Mouse (Mus musculus) activated CD4-positive, CD25-positive, alpha-beta regulatory T cell, adult 4 months (primary cell): Measurements from ENCODE around the gene Nlgn2. TPM values are rescaled to one million over a fixed set of nuclear protein-coding genes. Genes with fewer than 3 reads are reported as not detected.

Source experiments
- ATAC-seq: one replicate; pipeline ENCODE4 v1.8.0; 2017
- polyA plus RNA-seq, 2 experiments: library from polyadenylated mRNA; unstranded; fragments of 100-300 nt; shearing (Covaris generic); gene quantifications; one replicate each; pipeline ENCODE4 v1.2.1; 2017

Gene Nlgn2
- polyA plus RNA-seq = under 1 TPM; 0.59 to 0.66 TPM

DNA sequence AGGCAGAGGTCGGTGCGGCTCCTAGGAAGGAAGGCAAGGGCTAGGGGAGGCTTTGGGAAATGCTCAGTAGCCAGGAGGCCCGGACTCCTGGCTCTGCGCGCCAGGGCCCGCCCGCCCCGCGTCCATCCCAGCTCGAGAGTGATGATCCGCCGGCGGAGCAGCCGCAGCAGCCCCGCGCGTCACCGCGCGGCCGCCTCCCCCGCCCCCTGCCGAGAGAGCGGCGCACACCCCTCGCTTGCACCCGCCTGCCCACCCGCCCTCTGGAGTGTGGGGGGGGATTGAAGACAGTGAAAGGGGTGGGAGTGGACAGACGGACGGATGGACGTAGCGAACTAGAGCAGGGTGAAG lies at the start of gene Nlgn2:
Nlgn2 (minus strand) TSS at position 181 of the 348 bp plus-strand sequence.
- no peak for ATAC-seq

DNA sequence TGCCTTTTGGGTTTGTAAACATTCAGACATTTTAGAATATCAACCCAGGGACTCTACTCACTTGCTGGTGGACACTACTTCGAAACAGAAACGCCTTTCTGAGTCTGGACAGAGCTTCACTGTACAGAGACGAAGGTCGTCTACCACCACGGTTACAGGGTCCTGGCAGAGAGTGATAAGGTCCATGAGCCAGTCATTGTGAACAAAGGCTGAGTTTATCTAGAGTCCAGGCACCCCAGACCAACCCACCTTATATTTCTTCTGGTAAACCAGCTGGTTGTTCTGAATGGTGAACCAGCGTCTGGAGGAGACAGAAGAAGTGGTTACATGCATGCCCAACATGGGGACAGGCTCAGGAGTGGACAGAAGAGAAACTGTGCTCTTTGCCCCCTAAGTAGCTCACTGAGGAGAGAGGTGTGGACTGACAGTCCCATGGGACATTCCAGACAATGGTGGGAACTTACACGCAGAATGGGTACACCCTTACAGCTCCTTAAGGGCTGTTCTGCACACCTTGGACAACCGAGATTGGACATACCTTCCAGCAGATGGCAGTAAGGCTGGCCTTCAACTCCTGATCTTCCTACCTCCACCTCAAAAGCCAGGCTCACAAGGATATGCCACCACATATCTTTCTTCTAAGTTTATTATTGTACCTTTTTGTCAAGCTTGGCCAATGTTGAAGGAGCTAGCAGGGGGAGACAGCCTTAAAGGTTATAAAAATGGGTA lies 49.5 kb upstream of the Nlgn2 start:
- ATAC-seq = no peak

DNA sequence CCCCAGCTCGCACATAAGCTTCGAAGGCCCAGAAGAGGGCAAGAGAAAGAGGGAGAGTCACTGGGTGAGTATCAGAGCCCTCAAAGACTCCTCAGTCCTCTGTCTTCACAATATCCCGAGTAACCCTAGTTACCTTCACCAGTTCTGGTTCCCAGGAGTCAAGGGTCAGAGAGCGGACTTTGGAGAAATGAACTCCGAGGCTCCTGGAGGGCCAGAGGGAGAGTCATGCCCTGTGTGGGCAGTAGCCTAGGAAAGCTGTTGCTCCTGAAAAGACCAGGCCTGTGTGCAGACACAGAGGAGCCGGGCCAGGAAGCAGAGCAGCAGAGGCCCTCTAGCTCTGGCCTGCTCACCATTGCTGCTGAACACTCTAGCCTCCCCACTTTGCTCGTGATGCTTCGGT lies 47.1 kb upstream of the Nlgn2 start:
- no peak for ATAC-seq

DNA sequence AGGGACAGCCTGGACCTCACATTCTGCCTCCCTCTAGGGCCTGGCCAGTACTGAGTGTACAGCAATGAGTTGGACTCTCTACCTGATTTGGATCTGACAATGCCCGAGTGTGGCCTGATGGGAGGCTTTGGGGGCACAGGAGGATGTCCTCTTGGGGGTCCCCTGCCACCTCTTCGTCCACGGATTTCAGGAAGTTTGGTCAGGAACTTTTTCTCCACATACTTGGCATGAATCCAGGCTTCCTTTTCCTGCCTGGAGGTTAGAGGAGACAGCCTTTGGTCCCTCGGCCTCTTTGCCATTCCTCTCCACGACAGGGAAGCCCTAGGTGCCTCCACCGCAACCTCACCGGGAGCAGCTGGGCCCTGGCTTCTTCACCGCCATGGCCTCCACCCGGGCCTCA lies 46.7 kb upstream of the Nlgn2 start:
- ATAC-seq = no peak

DNA sequence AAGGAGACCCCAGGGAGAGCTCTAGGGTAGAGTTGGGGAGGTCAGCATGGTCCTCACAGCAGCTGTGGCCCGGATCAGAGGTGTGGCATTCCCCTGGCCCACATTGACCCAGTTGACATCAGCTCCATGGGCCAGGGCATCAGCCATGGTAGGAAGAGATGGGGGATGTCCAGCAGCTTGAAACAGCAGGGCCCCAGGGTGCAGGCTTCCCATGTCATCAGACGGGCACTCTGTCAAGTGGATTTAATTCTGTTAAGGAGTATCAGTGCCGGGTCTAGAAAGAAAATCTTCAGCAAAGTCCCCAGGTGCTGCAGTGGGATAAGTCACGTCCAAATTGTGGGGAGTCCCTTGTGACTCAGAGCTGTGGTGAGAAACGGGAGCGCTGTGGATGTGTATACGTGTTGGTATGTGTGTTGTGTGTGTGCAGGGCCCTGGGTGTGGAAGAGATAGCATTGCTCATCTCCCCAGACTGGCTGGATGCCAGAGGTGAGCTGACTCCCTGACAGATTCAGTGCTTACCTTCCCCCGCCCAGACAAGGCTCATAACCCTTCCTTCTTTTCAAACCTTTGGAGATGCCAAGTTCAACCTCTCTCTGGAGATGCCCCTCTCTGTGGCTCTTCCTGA lies 46.1 kb upstream of the Nlgn2 start:
- ATAC-seq = no peak

DNA sequence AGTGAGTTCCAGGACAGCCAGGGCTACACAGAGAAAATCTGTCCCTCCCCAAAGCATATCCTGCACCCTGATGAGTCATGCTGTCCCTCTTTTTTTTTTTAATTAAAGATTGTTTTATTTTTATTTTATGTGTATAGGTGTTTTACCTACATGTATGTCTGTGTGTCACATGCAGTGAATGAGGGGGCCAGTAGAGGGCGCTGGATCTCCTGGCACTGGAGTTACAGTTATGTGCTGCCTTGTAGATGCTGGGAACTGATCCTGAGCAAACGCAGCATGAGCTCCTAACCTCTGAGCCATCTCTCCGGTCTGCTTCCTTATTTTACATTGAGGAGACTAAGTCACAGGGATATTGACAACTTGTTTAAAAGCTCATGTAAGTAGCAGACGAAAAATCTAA lies 45.5 kb upstream of the Nlgn2 start:
- no peak for ATAC-seq

DNA sequence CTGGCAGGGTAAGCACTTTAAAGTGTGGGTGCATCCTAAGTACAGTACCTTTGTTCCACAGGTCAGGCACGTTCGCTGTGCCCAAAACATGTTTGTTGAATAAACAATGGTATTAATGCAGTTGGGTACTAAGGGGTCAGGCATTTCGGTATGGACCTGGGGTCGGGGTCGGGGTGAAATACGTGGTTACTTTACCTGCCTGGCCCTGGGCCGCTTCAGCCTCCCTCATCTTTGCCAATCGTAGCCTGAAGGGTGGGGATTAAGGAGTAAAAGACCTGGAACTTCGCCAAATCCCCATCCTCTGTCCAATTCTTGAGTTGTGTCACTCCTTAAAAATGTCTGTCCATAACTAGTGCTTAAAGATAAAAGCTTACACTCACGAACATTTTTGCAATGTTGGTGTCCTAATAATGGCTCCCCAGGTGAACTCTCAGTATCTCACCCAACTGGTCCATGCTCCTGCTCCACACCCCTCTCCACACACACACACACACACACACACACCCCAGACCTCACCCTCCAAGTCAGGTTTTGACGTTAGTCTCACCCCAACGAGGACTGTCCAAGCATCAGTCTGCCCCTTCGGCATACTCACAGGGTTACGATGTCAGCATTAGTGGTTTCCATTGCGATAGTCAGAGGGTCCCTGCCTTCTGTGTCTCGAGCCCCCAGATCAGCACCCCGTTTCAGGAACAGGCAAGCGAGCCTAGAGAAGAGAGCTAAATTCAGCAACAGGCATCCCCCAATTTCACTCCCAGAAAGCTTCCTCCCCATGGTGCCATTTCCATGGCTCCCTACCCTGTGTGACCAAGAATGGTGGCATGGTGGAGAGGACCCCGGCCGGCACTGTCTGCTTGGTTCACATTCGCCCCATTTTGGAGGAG lies 44.4 kb upstream of the Nlgn2 start:
- no peak for ATAC-seq

DNA sequence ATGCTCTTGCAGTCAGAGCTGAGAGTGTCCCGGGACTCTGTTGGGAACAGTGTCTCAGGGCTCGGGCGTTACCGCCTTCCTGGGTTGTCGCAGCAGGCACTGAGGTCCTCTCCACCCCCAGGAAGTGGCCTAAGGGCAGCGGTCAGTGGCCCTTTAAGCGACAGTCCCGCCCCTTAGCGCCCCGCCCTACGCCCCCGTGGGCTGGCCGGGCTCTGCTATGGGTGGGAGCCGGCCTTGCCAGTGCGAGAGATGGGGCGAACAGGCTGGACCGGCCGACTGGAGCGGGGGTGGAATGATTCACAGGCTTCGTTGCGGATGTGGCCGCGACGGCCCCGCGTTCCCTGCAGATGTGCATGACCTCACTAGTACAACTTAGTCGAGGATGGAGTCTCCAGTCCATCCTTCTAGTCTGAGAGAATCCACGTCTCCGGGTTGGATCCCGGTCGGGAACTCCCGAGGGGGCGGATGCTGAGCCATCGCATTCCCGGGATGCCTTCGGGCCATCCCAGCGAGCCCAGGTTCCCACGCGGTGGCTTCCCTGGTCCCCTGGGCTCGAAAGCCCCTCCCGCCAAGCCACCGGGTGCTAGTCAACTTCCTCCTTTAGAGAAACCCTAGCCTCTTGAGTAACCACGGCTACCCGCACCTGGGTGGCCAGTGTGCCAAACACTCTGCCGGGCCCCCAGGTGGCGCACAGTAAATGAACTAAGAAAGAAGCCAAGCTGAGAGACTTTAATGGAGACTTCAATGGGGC lies 43.4 kb upstream of the Nlgn2 start, which contains the start of gene Kctd11:
Kctd11 (minus strand) TSS at position 554 of the 751 bp plus-strand sequence.
- ATAC-seq = peak; percentile 38

DNA sequence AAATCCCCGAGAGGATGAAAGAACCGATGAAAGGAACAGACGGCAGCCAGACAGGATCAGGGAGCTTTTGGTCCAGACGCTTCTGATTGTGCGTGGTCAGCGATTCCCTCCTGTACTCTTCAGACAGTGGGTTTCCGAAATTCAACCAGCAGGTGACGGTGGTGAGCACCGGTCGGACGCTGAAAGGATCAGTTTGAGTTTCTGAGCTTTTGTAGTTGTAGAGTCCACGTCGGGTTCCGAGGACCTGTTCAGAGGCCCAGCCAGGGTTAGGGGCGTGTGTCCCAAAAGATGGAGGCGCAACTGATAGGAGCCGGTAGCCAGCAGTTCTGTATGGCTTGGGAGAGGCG lies 42.9 kb upstream of the Nlgn2 start:
- ATAC-seq = peak; percentile 45

DNA sequence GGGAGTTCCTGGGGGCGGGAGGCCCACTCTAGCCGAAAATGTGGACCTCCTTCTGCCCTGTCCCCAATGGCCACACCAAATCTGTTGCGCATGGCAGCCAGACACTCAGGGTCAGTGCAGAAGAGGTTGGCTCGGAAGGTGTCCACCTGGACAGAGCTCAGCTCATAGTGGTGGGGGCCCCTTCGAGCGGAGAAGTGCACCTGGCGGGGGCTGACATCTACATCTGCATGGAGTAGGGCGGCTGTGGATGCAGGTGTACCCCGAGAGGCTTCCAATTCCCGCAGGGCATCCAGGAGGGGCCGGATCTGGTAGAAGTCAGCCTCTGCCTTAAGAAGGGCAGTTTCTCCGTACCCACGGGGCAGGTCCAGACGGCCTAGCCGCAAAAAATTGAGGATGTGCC lies 42.1 kb upstream of the Nlgn2 start:
- ATAC-seq = no peak

DNA sequence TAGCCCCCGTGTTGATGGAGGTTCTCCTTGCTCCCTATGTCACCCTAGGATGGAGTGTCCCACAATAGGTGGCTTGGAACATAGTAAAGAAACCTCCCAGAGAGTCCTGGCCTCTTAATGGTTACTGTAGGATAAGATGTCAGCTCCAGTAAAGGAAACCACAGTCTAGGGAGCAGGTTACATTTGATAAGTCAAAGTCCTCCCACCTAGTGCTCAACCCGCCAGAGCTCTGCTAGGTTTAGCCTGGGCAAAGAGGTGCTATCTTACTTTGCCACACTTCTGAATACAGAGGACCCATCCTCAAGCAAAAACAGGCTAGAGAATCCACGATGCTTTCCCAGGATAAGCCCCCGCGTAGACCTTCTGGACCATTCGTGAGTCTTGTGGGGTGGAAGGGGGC lies 41.4 kb upstream of the Nlgn2 start:
- no peak for ATAC-seq

DNA sequence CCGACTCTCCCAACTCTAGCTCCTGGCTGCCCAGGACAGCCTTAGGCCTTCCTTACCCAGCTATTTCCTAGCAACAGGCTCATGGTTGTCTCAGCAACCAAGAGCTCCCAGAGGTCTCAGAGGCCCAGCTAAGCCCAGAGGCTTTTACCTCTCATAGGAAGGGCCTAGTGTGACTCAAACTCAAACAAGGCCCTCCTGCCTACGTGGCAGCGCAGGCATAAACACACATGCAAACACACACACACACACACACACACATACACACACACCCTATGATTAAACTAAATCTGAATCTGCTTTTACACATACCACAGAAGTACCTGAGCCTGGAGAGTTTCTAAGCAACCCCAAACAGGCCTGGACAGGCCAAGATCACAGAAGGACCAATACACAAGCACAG lies 40.8 kb upstream of the Nlgn2 start:
- no peak for ATAC-seq

DNA sequence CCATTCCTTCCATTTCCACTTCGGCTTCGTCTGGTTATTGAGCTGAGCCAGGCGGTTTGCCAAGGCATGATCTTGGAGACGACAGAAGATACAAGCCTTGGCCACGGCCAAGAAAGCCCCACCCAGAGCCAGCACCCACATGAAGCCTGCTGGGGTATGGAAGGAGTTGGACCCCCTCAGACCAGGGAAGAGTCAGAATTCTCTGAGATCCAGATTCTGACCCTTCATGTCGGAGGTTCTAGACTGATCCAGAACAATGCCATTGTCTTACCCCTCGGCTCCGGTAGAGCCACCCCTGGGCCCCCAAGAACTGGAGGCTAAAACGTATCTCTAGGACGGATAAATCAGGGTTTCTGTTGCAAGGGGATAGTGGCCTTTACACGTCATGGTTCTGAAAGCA lies 40.3 kb upstream of the Nlgn2 start, which contains the start of gene Tmem95:
Tmem95 (minus strand) TSS at position 141 of the 400 bp plus-strand sequence.
- no peak for ATAC-seq

DNA sequence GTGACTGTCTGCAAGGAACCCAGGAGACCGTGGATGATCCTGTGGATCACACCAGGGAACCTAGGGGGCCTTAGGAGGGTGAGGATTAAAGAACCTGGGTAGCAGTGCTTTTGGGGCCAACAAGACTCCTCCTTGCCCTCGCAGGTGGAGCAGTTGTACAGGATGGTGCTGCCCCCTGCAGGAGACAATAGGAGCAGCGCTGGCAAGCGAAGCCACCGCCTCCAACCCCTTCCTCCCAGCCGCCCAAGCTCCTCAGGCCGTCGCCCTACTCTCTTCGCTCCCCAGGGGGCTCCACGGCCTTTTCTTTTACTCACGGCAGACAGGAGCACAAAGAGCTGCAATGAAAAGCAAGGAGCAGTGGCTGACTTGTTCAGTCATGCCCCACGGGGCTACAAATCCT lies 39.3 kb upstream of the Nlgn2 start:
- peak; percentile 53 for ATAC-seq

DNA sequence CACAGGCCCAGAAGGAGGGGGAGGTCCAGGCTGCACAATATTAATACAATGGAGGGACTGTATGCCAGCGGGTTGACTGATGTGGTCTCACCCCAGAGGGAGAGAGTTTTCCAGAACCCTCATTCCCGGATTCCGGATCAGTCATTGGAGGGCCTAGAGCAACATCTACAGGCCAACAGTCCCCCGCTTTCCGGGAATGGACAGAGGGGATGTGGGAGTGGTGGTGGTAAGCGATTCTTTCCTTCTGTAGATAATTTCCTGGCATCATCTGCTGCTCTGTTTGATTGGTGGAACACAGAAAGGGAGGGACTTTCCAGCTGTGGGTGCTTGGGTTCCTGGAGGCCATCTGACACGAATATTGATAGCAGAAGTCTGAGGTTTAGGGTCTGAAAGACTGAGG lies 38.6 kb upstream of the Nlgn2 start:
- ATAC-seq = no peak

DNA sequence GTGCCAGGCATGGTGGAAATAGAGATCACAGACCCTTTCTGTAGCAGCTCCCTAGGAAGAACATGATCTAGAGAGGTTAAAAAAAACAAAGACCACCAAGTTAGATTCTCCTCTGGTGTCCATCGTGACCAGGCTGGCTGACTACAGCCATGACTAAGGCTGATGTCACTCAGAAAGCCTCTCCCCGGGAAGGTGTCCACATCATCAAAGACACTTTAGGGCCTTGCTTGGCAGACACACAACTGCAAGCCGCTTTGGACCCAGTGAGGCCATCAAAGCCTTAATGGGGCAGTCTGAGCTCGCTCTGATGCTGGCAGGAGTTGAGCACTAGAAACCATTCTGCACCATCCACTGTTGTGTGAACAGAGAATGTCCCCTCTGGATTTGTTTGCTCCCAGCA lies 34.9 kb upstream of the Nlgn2 start:
- ATAC-seq = no peak

DNA sequence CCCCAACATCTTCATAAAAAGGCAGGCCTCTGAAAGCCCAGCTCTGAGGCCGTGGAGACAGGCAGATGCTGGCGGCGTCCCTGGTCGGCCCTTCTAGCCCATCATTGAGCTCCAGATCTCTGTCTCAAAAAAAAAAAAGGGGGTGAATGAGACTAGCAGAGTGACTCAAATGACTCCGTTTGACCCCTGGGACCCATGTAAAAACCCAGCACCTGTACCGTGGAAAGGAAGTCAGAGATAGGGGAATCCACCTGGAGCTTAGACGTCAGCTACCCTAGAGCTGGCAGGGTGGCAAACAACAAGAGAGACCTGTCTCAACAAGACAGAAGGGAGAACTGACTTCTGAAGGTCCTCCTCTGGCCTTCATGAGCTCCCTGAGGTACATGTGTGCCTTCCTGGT lies 34.2 kb upstream of the Nlgn2 start:
- no peak for ATAC-seq

DNA sequence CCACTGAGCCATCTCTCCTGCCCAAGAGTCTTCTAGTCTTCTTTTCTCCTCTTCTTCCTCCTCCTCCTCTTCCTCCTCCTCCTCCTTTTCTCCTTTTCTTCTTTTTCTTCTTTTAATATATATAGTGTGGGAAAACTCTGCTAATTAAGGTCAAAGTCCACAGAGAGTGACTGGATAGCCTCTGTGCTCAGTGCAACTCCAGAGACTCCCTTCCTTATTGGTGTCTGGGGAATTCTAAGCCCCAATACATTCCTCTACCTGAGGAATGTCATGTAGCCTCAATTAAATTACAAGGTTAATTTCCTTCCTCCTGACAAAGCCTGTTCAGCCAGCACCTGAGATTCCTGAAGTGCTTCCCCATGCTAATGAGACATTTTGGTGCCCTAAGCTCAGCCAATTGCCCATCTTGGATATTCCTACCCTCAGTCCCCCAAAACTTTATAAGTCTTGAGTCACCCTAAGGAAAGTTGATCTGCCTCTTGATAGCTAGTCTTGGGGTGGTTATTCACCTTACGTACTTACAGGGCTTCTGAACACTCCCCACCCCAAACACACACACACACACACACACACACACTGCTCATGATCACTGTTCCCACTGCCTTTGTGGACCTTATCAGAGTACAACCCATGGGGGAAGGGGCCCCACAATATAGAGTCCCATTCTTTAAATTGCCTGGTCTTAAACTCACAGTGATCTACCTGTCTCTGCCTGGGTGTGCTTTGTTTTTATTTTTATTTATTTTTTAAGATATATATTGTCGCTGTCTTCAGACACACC lies 32.9 kb upstream of the Nlgn2 start:
- no peak for ATAC-seq

DNA sequence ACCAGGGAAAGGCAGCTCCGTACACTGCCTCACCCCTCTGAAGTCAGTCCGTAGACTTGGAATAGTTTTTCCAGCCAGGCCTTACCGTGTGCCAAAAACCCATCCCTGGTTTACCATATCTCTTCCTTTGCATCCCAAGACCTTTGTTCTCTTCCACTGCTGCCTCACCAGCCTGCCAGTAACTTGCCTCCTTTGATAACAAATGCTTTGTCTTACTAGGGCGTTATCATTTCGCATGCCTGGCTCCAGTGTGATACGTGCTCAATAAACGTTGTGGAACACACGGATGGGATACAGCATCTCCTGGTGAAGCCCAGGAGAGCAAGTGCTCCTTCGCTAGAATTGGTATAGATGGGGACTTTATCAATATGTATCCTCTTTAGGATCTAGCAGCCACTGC lies 29.8 kb upstream of the Nlgn2 start:
- no peak for ATAC-seq

DNA sequence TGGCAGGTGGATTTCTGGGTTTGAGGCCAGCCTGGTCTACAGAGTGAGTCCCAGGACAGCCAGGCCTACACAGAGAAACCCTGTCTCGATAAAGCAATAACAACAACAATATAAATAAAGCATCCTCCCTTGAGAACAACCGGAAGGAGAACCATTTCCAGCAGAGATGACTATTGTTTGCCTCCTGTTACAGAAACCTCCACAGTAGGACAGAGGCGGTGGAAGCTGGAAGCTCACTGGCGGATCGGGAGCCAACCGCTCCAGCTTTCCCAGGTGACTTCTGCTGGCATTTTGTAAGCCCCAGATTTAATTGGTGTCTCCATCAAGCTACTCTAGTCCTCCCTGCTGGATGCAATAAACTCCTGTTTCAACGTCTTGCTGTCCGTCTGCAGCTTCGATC lies 28.0 kb upstream of the Nlgn2 start:
- ATAC-seq = no peak

DNA sequence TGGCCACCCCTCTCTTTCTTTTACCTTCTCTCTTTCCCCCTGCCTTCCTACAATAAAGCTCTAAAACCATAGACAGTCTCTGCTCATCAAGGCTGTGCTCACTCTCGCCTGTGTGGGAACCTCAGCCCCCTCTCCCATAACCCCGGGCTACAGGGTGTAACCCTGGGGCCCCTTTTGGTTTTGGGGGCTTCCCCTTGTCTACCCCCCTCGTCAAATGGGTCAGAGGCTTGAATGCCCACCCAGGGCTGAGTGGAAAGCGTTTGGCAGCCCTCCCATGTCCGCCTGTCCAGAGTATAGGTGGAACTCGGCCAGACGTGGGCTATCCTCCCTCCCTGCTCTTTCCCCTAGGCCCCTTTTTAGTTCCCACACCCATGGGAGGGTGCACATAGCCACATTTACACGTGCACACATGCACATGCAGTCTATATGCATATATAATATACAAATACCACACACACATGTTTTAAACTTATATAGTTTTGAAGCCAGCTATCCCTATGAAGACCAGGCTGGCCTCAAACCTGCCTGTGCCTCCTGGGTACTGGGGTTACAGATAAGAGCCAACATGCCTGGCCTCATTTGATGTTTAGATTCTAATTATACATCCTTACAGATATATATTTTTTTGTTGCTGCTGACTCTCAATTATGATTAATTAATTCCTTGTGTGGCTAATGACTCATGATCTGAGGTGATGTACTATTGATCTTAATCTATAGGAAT lies 26.7 kb upstream of the Nlgn2 start:
- no peak for ATAC-seq
